Mouse (Mus musculus): ENCODE data around the gene Phf11b.
"Not testable (repeated sequence)": the region's sequence is repeated elsewhere in the genome, so short reads cannot be mapped to it uniquely, and the experiment has no call there.

GRCm38 (mm10) chr14:59336056-59336455 lies 5.1 kb downstream of the Phf11b start:
- TF ChIP-seq POLR2A (IDR thresholded peaks at IDR 0.05; ENCODE audit: control insufficient read depth, low read depth, low read length); CTCF (IDR thresholded peaks at IDR 0.05; ENCODE audit: control insufficient read depth, insufficient read depth, insufficient replicate concordance, low read depth, low read length): not testable (repeated sequence)

Measured in testis, adult 2 months (tissue).